Mouse (Mus musculus): ENCODE data around the gene Abcc8.

- no peak for TF ChIP-seq POLR2A (IDR thresholded peaks at IDR 0.05; ENCODE audit: control insufficient read depth, extremely low read depth, insufficient read depth, low read length, poor library complexity)
- no peak for TF ChIP-seq CTCF (IDR thresholded peaks at IDR 0.05; ENCODE audit: borderline replicate concordance, control insufficient read depth, extremely low read depth, insufficient read depth, low read length, poor library complexity)
These were observed 17.1 kb downstream of the Abcc8 start for GRCm38 (mm10) chr7:46162731-46163130.

All from thymus, adult 2 months (tissue).